Mouse (Mus musculus): ENCODE measurements around the gene Mcm8.

The Mcm8 gene

GRCm38 (mm10) chr2:132873657-132874326 lies 57.9 kb downstream of the Mcm8 start:
- no peak for DNase-seq (ENCODE audit: low spot score)

- DNase-seq (ENCODE audit: low spot score) = no peak
Observed at GRCm38 (mm10) chr2:132876991-132877390, 61.0 kb downstream of the Mcm8 start.

GRCm38 (mm10) chr2:132879261-132880044 lies 63.5 kb downstream of the Mcm8 start:
- no peak for DNase-seq (ENCODE audit: low spot score)

- no peak for DNase-seq (ENCODE audit: low spot score)
Observed at GRCm38 (mm10) chr2:132880844-132881645, 65.1 kb downstream of the Mcm8 start, which contains the start of gene Lrrn4. Gene Lrrn4, minus strand, starts transcription at chr2:132880891.

GRCm38 (mm10) chr2:132884303-132884967 lies 68.5 kb downstream of the Mcm8 start:
- no peak for DNase-seq (ENCODE audit: low spot score)

- DNase-seq (ENCODE audit: low spot score) = no peak
Observed at GRCm38 (mm10) chr2:132885312-132885711, 69.4 kb downstream of the Mcm8 start.
